Mouse (Mus musculus) small intestine, adult 2 months (tissue): Measurements from ENCODE around the gene Nepro.

Experiments used
- CTCF ChIP-seq: fragments of 200-500 bp; IDR thresholded peaks from 2 replicates; pipeline ENCODE4 v1.5.1; 2012; ENCODE audit warnings: low read depth, mild to moderate bottlenecking, control low read depth, inconsistent platforms, low read length, moderate library complexity, mixed read lengths; ENCODE audit not compliant: insufficient replicate concordance, insufficient read length; ENCODE audit errors: extremely low read depth
- POLR2A ChIP-seq: fragments of 200-500 bp; IDR thresholded peaks from 2 replicates; pipeline ENCODE4 v1.6.1; 2012; ENCODE audit warnings: low read depth, mild to moderate bottlenecking, control low read depth, inconsistent platforms, low read length, moderate library complexity

DNA sequence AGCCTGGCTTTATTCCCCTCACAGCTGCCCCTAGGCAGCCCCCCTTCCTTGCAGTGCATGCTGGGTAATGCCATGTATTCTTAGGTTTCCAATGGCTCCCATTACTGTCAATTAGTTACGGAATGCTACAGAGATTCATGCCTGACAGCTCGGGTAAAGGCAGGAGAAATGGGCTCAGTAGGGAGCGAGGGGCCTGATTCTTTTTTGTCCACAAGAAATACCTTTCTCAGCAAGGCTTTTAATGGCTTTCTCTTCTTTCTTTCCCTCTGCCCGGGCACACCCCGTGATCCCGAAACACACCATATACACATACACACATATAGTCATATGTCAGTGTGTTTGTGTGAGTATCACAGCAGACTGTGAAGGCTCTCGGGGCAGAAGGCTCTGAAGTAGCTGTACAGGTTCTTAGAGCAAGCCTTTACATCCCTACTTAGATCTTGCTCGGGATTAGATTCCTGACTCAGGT is 44.6 kb upstream of the Nepro start:
- TF ChIP-seq CTCF: no peak
- TF ChIP-seq POLR2A: no peak
